Mouse (Mus musculus): ENCODE results near the gene Ccdc90b.
A peak's percentile ranks its signal among the peaks of the same experiment; 100 is the strongest.

The Ccdc90b gene

GRCm38 (mm10) chr7:92560986-92561876 is at the start of gene Ccdc90b:
Gene Ccdc90b, plus strand, starts transcription at chr7:92561149.
- peak; percentile 93 for DNase-seq (ENCODE audit: low read depth, low spot score)

- no peak for DNase-seq (ENCODE audit: low read depth, low spot score)
Observed at GRCm38 (mm10) chr7:92520397-92520796, 40.6 kb upstream of the Ccdc90b start.

- peak; percentile 26 for DNase-seq (ENCODE audit: low read depth, low spot score)
Observed at GRCm38 (mm10) chr7:92520820-92521219, 40.1 kb upstream of the Ccdc90b start.

GRCm38 (mm10) chr7:92529245-92529644 is 31.7 kb upstream of the Ccdc90b start:
- DNase-seq (ENCODE audit: low read depth, low spot score) = no peak

- no peak for DNase-seq (ENCODE audit: low read depth, low spot score)
Observed at GRCm38 (mm10) chr7:92532351-92533036, 28.5 kb upstream of the Ccdc90b start.

- DNase-seq (ENCODE audit: low read depth, low spot score) = no peak
Observed at GRCm38 (mm10) chr7:92546763-92547162, 14.2 kb upstream of the Ccdc90b start.

GRCm38 (mm10) chr7:92550248-92550989 is 10.5 kb upstream of the Ccdc90b start:
- no peak for DNase-seq (ENCODE audit: low read depth, low spot score)

- peak; percentile 65 for DNase-seq (ENCODE audit: low read depth, low spot score)
Observed at GRCm38 (mm10) chr7:92550990-92551392, 10.0 kb upstream of the Ccdc90b start.

GRCm38 (mm10) chr7:92558744-92559143 is 2.2 kb upstream of the Ccdc90b start:
- no peak for DNase-seq (ENCODE audit: low read depth, low spot score)

GRCm38 (mm10) chr7:92566775-92567174 is 5.8 kb downstream of the Ccdc90b start:
- no peak for DNase-seq (ENCODE audit: low read depth, low spot score)

GRCm38 (mm10) chr7:92580491-92581207 is 19.7 kb downstream of the Ccdc90b start:
- DNase-seq (ENCODE audit: low read depth, low spot score) = no peak

GRCm38 (mm10) chr7:92583567-92583966 is 22.6 kb downstream of the Ccdc90b start:
- no peak for DNase-seq (ENCODE audit: low read depth, low spot score)

- DNase-seq (ENCODE audit: low read depth, low spot score) = no peak
Observed at GRCm38 (mm10) chr7:92589986-92590385, 29.0 kb downstream of the Ccdc90b start.

GRCm38 (mm10) chr7:92590842-92591241 is 29.9 kb downstream of the Ccdc90b start:
- DNase-seq (ENCODE audit: low read depth, low spot score) = no peak

- DNase-seq (ENCODE audit: low read depth, low spot score) = no peak
Observed at GRCm38 (mm10) chr7:92604961-92605360, 44.0 kb downstream of the Ccdc90b start.

- DNase-seq (ENCODE audit: low read depth, low spot score) = no peak
Observed at GRCm38 (mm10) chr7:92610830-92611229, 49.9 kb downstream of the Ccdc90b start.

- no peak for DNase-seq (ENCODE audit: low read depth, low spot score)
Observed at GRCm38 (mm10) chr7:92624488-92624887, 63.5 kb downstream of the Ccdc90b start.

- DNase-seq (ENCODE audit: low read depth, low spot score) = peak; percentile 7
Observed at GRCm38 (mm10) chr7:92630167-92630566, 69.2 kb downstream of the Ccdc90b start.

Measured in mesoderm, embryonic 11.5 days (tissue).